Mouse (Mus musculus) C2C12 (cell line): Measurements from ENCODE around the gene Zp1. TPM values are rescaled to one million over a fixed set of nuclear protein-coding genes. Genes with fewer than 3 reads are reported as not detected.

Experiments used
- H3K27me3 ChIP-seq: one replicate; pipeline ENCODE4 v1.6.1; 2011; ENCODE audit not compliant: control insufficient read depth, insufficient read depth, insufficient read length
- H3K36me3 ChIP-seq: one replicate; pipeline ENCODE4 v1.6.1; 2011; ENCODE audit not compliant: control insufficient read depth, insufficient read depth
- H3K4me3 ChIP-seq: one replicate; pipeline ENCODE4 v1.5.1; 2011; ENCODE audit warnings: mild to moderate bottlenecking, control low read depth; ENCODE audit not compliant: poor library complexity, insufficient read depth, severe bottlenecking
- H3K79me2 ChIP-seq: one replicate; pipeline ENCODE4 v1.6.1; 2011; ENCODE audit not compliant: control insufficient read depth, insufficient read depth
- H3K79me3 ChIP-seq: one replicate; pipeline ENCODE4 v1.6.1; 2011; ENCODE audit warnings: low read depth, control low read depth
- H3ac ChIP-seq: one replicate; pipeline ENCODE3; 2011; ENCODE audit warnings: low read depth; ENCODE audit not compliant: control insufficient read depth, insufficient read length
- CEBPB ChIP-seq: IDR thresholded peaks from one replicate; pipeline ENCODE4 v1.6.1; 2011; ENCODE audit warnings: low read depth, mild to moderate bottlenecking, control low read depth, moderate library complexity
- CTCF ChIP-seq: IDR thresholded peaks from one replicate; pipeline ENCODE4 v1.5.1; 2011; ENCODE audit not compliant: control insufficient read depth, insufficient read depth, insufficient read length
- FOSL1 ChIP-seq: IDR thresholded peaks from one replicate; pipeline ENCODE4 v1.8.0; 2011; ENCODE audit warnings: mild to moderate bottlenecking, low read length; ENCODE audit not compliant: poor library complexity, insufficient read depth, severe bottlenecking
- MAX ChIP-seq: IDR thresholded peaks from one replicate; pipeline ENCODE4 v1.6.1; 2011; ENCODE audit warnings: mild to moderate bottlenecking, control low read depth
- MYOD1 ChIP-seq: IDR thresholded peaks from one replicate; pipeline ENCODE4 v1.6.1; 2011; ENCODE audit warnings: low read depth; ENCODE audit not compliant: control insufficient read depth, insufficient read length
- MYOG ChIP-seq: IDR thresholded peaks from one replicate; pipeline ENCODE4 v1.6.1; 2011; ENCODE audit not compliant: control insufficient read depth, insufficient read length; ENCODE audit errors: extremely low read depth
- USF1 ChIP-seq: IDR thresholded peaks from one replicate; pipeline ENCODE4 v1.6.1; 2011; ENCODE audit warnings: low read depth, mild to moderate bottlenecking, control low read depth, moderate library complexity
- polyA plus RNA-seq: library from polyadenylated mRNA; unstranded; fragments of >200 nt; fragmentation: generic; extraction: Trizol; gene quantifications from one replicate; pipeline ENCODE4 v1.2.1, GENCODE M21; 2012; ENCODE audit warnings: missing spikeins

Zp1 gene
- polyA plus RNA-seq, 1 experiment: not detected

DNA sequence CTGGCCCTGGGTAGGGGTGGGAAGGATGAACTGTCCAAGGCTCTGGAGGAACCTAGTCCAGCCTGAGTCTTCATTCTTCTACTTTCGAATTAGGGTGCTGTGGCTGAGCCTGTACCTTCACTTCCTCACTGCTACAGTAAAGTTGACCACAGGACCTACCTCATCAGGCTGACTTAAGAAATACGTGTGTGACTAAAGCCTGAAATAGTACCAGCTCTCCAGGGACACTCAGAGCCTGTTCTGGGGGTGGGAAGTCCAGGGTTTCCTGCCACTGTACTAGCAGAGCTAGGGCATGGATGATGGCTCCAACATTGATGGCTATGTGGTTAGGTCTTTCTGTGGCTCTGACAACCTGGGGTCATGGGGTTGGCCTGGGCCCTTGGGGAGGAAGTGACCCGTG, 23.5 kb upstream of the Zp1 start:
- Histone ChIP-seq H3K36me3 (peaks cover 59% of the 10 kb centered on the region), H3ac (no peak overlapping the region), H3K79me2 (peaks cover 49% of the 10 kb centered on the region), H3K27me3 (no peaks in the 10 kb centered on the region), H3K79me3 (peaks cover 31% of the 10 kb centered on the region), H3K4me3 (no peak overlapping the region)
- TF ChIP-seq CTCF (no peak), MYOD1 (no peak), MYOG (no peak), FOSL1 (no peak), CEBPB (no peak), MAX (no peak), USF1 (no peak)

DNA sequence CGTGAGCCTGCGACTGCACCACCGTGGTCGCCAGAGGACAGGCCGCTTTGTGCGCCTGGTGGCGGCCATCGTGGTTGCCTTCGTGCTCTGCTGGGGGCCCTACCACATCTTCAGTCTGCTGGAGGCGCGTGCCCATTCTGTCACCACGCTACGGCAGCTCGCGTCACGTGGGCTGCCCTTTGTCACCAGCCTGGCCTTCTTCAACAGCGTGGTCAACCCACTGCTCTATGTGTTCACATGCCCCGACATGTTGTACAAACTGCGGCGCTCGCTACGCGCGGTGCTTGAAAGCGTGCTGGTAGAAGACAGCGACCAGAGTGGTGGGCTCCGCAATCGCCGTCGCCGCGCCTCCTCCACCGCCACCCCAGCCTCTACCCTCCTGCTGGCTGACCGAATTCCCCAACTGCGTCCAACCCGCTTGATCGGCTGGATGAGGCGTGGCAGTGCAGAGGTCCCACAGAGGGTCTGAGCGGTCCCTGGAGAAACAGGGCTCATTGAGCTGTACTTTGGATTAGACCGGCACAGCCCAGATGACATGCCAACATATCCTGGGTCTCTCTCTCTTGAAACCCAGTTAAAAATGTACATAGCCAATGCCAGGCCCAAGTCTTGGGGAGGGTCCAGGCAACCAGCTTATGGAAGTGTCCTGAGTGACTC, 20.5 kb upstream of the Zp1 start:
- TF ChIP-seq FOSL1 (no peak), USF1 (no peak), MYOG (no peak), MAX (no peak), CEBPB (no peak), CTCF (no peak)
- Histone ChIP-seq H3K79me3 (peaks cover 2% of the 10 kb centered on the region), H3K36me3 (peaks cover 48% of the 10 kb centered on the region), H3K79me2 (peaks cover 18% of the 10 kb centered on the region), H3K4me3 (no peak overlapping the region), H3K27me3 (no peaks in the 10 kb centered on the region), H3ac (no peak overlapping the region)

DNA sequence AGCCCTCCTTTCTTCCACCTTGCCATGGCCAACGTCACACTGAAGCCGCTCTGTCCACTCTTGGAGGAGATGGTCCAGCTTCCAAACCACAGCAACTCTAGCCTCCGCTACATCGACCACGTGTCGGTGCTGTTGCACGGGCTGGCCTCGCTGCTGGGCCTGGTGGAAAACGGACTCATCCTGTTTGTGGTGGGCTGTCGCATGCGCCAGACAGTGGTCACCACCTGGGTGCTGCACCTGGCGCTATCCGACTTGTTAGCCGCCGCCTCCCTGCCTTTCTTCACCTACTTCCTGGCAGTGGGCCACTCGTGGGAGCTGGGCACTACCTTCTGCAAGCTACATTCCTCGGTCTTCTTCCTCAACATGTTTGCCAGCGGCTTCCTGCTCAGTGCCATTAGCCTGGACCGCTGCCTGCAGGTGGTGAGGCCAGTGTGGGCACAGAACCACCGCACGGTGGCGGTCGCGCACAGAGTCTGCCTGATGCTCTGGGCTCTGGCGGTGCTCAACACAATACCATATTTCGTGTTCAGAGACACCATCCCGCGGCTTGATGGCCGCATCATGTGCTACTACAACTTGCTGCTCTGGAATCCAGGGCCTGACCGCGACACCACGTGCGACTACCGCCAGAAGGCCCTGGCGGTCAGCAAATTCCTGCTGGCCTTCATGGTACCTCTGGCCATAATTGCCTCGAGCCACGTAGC, 19.8 kb upstream of the Zp1 start:
- peaks cover 12% of the 10 kb centered on the region for H3K79me2 ChIP-seq
- H3K36me3 ChIP-seq: peaks cover 43% of the 10 kb centered on the region
- no peak for TF ChIP-seq FOSL1
- no peak for TF ChIP-seq CTCF
- TF ChIP-seq MYOD1: no peak
- no peak for TF ChIP-seq USF1
- TF ChIP-seq CEBPB: no peak
- TF ChIP-seq MAX: no peak
- TF ChIP-seq MYOG: no peak
- H3K27me3 ChIP-seq: no peaks in the 10 kb centered on the region
- no peaks in the 10 kb centered on the region for H3K79me3 ChIP-seq
- no peak overlapping the region for H3K4me3 ChIP-seq
- H3ac ChIP-seq: no peak overlapping the region

DNA sequence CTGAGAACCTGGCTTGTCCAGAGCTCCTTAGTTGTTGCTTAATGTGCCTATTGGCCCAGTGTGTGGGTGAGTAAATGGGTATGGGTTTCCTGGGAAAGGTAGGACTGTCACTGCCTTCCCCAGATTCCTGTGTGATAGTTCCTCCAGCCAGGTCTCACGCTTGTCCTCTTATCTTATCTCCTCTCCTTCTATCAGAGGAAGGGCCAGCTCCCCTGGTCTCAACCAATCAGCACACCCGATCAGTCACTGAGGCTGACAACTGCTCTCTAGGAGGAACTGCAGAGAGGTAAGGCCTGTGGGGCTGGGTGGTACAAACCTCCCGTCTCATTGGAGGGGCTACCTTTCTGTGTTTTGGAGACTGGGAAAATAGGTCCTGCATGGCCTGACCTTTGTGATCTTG, 18.3 kb upstream of the Zp1 start:
- TF ChIP-seq FOSL1 (no peak), CEBPB (no peak), CTCF (no peak), MYOG (no peak), USF1 (no peak), MYOD1 (no peak), MAX (no peak)
- no peak overlapping the region for H3ac ChIP-seq
- H3K79me2 ChIP-seq: no peaks in the 10 kb centered on the region
- H3K4me3 ChIP-seq: no peak overlapping the region
- peaks cover 28% of the 10 kb centered on the region for H3K36me3 ChIP-seq
- H3K79me3 ChIP-seq: no peaks in the 10 kb centered on the region
- no peaks in the 10 kb centered on the region for H3K27me3 ChIP-seq

DNA sequence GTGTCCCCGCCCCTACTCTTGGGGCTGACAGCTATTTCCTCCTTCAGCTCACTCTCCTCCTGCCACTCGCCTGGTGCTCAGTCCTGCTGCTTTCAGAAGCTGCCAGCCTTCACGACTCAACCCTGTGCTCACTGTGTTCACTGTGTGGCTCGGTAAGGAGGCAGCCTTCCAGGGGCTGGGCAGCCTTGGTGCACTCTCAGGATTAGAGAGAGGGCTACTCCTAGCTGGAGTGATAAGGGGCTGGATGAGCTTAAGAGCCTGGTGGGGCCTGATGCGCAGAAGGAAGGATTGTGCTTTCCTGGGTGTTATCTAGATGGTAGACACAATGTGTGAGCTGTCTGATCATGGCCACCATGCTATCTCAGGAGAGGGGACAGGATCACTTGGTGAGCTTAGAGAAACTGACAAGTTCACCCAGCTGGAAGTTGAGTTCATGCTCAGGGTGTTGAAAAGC, 16.7 kb upstream of the Zp1 start, which contains the start of gene Ptgdr2:
Gene Ptgdr2 (plus strand): TSS at position 51 of the 454 bp plus-strand sequence.
- peaks cover 13% of the 10 kb centered on the region for H3K36me3 ChIP-seq
- H3K27me3 ChIP-seq: no peaks in the 10 kb centered on the region
- H3ac ChIP-seq: no peak within 1 kb of the TSS
- TF ChIP-seq MYOD1 (no peak), MYOG (no peak), CTCF (no peak), MAX (no peak), FOSL1 (no peak), CEBPB (no peak), USF1 (no peak)
- H3K4me3 ChIP-seq: no peak within 1 kb of the TSS
- no peaks in the 10 kb centered on the region for H3K79me3 ChIP-seq
- H3K79me2 ChIP-seq: no peaks in the 10 kb centered on the region

DNA sequence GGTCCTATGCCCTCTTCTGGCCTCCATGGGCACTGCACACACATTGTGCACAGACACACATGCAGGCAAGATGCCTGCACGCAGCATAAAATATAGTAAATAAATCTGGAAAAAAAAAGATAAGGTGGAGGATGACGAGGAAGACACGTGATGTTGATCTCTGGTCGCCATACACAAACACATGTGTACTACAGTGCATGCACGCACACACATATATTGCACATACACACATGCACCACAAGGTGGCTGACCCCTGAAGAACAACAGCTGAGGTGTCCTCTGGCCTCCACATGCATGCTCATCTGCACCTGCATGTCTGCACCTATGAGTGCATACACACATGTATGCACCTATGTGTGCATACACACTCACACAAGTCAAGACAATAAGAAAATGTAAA, 15.6 kb upstream of the Zp1 start:
- Histone ChIP-seq H3ac (no peak overlapping the region), H3K4me3 (no peak overlapping the region), H3K27me3 (no peaks in the 10 kb centered on the region), H3K79me2 (no peaks in the 10 kb centered on the region), H3K36me3 (peaks cover 2% of the 10 kb centered on the region), H3K79me3 (no peaks in the 10 kb centered on the region)
- TF ChIP-seq CEBPB (no peak), MAX (no peak), MYOG (no peak)
